Comparison of ENCODE assay signal across 7 mouse cellular contexts in genomic region chr8:120113758-120114255, GRCm38 (mm10). TPM values are rescaled to one million over a fixed set of nuclear protein-coding genes. Genes with fewer than 3 reads are reported as not detected.
DNase-seq lines count a peak whose midpoint lies in the region; ATAC-seq lines count a peak whose summit lies in the region.

6430548M08Rik (plus strand) TSS chr8:120114152.

- no peak within 1 kb of the TSS for H3K27ac ChIP-seq in embryonic facial prominence, embryonic 11.5 days (replicated peaks; ENCODE audit: low read depth, low read length)
- peak within 1 kb of the TSS; percentile 65 for H3K27ac ChIP-seq in limb, embryonic 10.5 days
- peak within 1 kb of the TSS; percentile 87 for H3K27ac ChIP-seq in midbrain, embryonic 13.5 days

- peak; percentile 94 for ATAC-seq in embryonic facial prominence, embryonic 11.5 days (replicated peaks; ENCODE audit: insufficient number of reproducible peaks, low FRiP score, low TSS enrichment, low read depth)
- peak; percentile 76 for ATAC-seq in granulocyte monocyte progenitor cell, adult 5-6 weeks (replicated peaks; ENCODE audit: poor library complexity, severe bottlenecking)
- ATAC-seq in midbrain, embryonic 13.5 days = peak; percentile 97

- peak within 1 kb of the TSS; percentile 68 for H3K4me3 ChIP-seq in embryonic facial prominence, embryonic 11.5 days (ENCODE audit: low read depth, low read length)
- H3K4me3 ChIP-seq in limb, embryonic 10.5 days = peak within 1 kb of the TSS; percentile 77
- H3K4me3 ChIP-seq in midbrain, embryonic 13.5 days (replicated peaks) = peak within 1 kb of the TSS; percentile 71

- H3K4me1 ChIP-seq in embryonic facial prominence, embryonic 11.5 days (ENCODE audit: control insufficient read depth, insufficient read depth, low read length) = no peaks in the 10 kb centered on the region; the same call in 1 of the 2 replicates
- peaks cover 26% of the 10 kb centered on the region for H3K4me1 ChIP-seq in limb, embryonic 10.5 days
- H3K4me1 ChIP-seq in midbrain, embryonic 13.5 days (replicated peaks) = peaks cover 19% of the 10 kb centered on the region

- no peaks in the 10 kb centered on the region for H3K36me3 ChIP-seq in embryonic facial prominence, embryonic 11.5 days (replicated peaks; ENCODE audit: control insufficient read depth, insufficient read depth, low read depth, low read length)
- H3K36me3 ChIP-seq in limb, embryonic 10.5 days = no peaks in the 10 kb centered on the region
- no peaks in the 10 kb centered on the region for H3K36me3 ChIP-seq in midbrain, embryonic 13.5 days

- peak within 1 kb of the TSS; percentile 94 for H3K4me2 ChIP-seq in embryonic facial prominence, embryonic 11.5 days (ENCODE audit: low read depth, low read length)
- H3K4me2 ChIP-seq in midbrain, embryonic 13.5 days (replicated peaks) = peak within 1 kb of the TSS; percentile 70

- no peaks in the 10 kb centered on the region for H3K9me3 ChIP-seq in embryonic facial prominence, embryonic 11.5 days (replicated peaks; ENCODE audit: control insufficient read depth, low read length)
- H3K9me3 ChIP-seq in limb, embryonic 10.5 days (replicated peaks) = no peaks in the 10 kb centered on the region
- no peaks in the 10 kb centered on the region for H3K9me3 ChIP-seq in midbrain, embryonic 13.5 days

- peak within 1 kb of the TSS; percentile 60 for H3K9ac ChIP-seq in embryonic facial prominence, embryonic 11.5 days (replicated peaks; ENCODE audit: low read length)
- peak within 1 kb of the TSS; percentile 83 for H3K9ac ChIP-seq in midbrain, embryonic 13.5 days (replicated peaks)

- 0% methylated on average over 57 of the region's 61 CpGs for WGBS in embryonic facial prominence, embryonic 11.5 days
- 1% methylated on average over 61 of the region's 61 CpGs for WGBS in limb, embryonic 10.5 days
- under 1% methylated on average over 57 of the region's 61 CpGs for WGBS in midbrain, embryonic 13.5 days

- H3K27me3 ChIP-seq in embryonic facial prominence, embryonic 11.5 days (ENCODE audit: control insufficient read depth, insufficient read depth, low read length) = peaks cover 15% of the 10 kb centered on the region
- peaks cover 58% of the 10 kb centered on the region for H3K27me3 ChIP-seq in limb, embryonic 10.5 days (ENCODE audit: low read depth, poor library complexity, severe bottlenecking)
- peaks cover 31% of the 10 kb centered on the region for H3K27me3 ChIP-seq in midbrain, embryonic 13.5 days

- peak; percentile 100 for DNase-seq in adrenal gland, postnatal 14 days
- peak; percentile 100 for DNase-seq in embryonic facial prominence, embryonic 11.5 days (ENCODE audit: low spot score)
- DNase-seq in kidney, adult 11 months = peak; percentile 100
- peak; percentile 100 for DNase-seq in limb, embryonic 10.5 days (ENCODE audit: low spot score)
- DNase-seq in spleen, adult 12 weeks (ENCODE audit: low spot score) = peak; percentile 99

RNA-seq across cellular contexts. Expression of gene 6430548M08Rik, which starts in this region (rescaled TPM):
- 58.4 and 60.7 TPM in 2 replicates for total RNA-seq in adrenal gland, postnatal 14 days (2021)
- 2.8 and 6.4 TPM in 2 replicates for polyA plus RNA-seq in embryonic facial prominence, embryonic 11.5 days (2014; fragmentation: Nextera tagmentation; extraction: Ambion mirVana)
- 0.04 and 9.0 TPM in 2 replicates for total RNA-seq in granulocyte monocyte progenitor cell, adult 5-6 weeks (2014; fragmentation: Nextera tagmentation)
- total RNA-seq in granulocyte monocyte progenitor cell, adult 5-6 weeks (2017) = 3.3 and 3.6 TPM in 2 replicates
- 1.7 and 2.2 TPM in 2 replicates for polyA plus RNA-seq in limb, embryonic 10.5 days (2016; fragmentation: Nextera tagmentation; extraction: Ambion mirVana)
- polyA plus RNA-seq in midbrain, embryonic 13.5 days (2015; fragmentation: Nextera tagmentation; extraction: Ambion mirVana) = 23.1 and 23.3 TPM in 2 replicates
